Mouse (Mus musculus) lung, adult 10 weeks (tissue): ENCODE data around the gene AU021092. TPM values are rescaled to one million over a fixed set of nuclear protein-coding genes. Genes with fewer than 3 reads are reported as not detected.

Experiments
- polyA plus RNA-seq: library from polyadenylated mRNA; stranded (reverse); fragments of 350-450 nt; fragmentation: Illumina TruSeq; extraction: RNeasy Lipid Tissue Mini Kit (QIAGEN cat#74804); gene quantifications from one replicate; pipeline ENCODE4 v1.2.3, GENCODE M21; 2014; ENCODE audit warnings: low read depth, low replicate concordance; ENCODE audit not compliant: insufficient read depth

Gene AU021092
- 141 TPM for polyA plus RNA-seq

GRCm38 (mm10) chr16:5222140-5222539, at the start of gene AU021092:
Gene AU021092 (minus strand): TSS chr16:5222299.

GRCm38 (mm10) chr16:5255779-5256496, 33.8 kb upstream of the AU021092 start, which contains the start of gene Eef2kmt:
Gene Eef2kmt (minus strand): TSS chr16:5255983.

DNA sequence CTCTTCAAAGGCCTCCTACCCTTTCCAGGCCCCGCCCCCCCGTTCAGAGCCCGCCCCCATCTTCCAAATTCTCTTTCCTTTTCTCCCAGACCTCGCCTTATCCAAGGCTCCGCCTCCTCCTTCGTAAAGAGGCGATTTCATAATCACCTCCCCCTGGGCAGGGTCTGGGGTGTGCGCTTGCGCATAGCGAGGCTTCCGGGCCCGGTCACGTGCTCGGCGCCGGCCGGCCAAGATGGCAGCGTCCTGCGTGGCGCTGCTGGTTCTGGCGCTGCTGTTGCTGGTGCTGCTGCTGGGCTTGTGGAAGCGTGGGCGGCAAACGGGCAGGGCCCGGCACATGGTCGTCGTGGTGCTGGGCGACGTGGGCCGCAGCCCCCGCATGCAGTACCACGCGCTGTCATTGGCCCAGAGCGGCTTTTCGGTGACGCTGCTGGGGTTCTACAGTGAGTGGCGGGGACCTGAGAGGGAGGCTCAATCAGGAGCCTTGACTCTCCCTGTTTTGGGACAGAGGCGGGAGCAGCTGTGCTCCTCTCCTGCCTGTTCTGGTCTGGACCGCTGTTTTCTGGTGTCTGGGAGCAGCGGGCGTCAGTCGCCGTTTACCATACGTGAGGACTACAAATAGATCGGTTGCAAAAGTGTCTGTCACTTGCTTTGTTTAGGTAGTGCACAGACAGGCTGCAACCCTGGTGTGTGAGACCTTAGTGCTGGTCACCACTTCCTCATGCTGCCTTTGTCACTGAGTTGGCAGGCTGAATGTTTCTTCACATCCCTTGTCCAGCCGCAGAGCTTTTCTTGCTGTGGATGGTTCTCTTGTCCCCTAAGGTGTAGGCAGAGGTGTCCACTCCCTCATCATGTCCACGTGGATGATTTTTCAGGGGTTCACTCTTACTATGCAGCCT, 11.6 kb upstream of the AU021092 start, which contains the start of gene Alg1:
Alg1 (plus strand) TSS at position 204 of the 896 bp plus-strand sequence.

GRCm38 (mm10) chr16:5203668-5204433, 18.2 kb downstream of the AU021092 start, which contains the start of gene Nagpa:
Gene Nagpa (minus strand): TSS chr16:5204012.

Other genes with a start within 250 kb of the AU021092 start
- not detected for gene Sept12, start 224.4 kb downstream of the AU021092 start, polyA plus RNA-seq
- 90.9 TPM for gene Smim22, start 215.0 kb downstream of the AU021092 start, polyA plus RNA-seq
- 43.6 TPM for gene Rogdi, start 208.7 kb downstream of the AU021092 start, polyA plus RNA-seq
- 45.3 TPM for gene Glyr1, start 172.4 kb downstream of the AU021092 start, polyA plus RNA-seq
- gene Ubn1, start 172.2 kb downstream of the AU021092 start, polyA plus RNA-seq: 15.9 TPM
- 9.1 TPM for gene Ppl, start 89.9 kb downstream of the AU021092 start, polyA plus RNA-seq
- 0.61 TPM for gene Sec14l5, start 75.2 kb downstream of the AU021092 start, polyA plus RNA-seq
- gene Nagpa, start 18.3 kb downstream of the AU021092 start, polyA plus RNA-seq: 17.1 TPM
- gene Alg1, start 11.3 kb upstream of the AU021092 start, polyA plus RNA-seq: 33.7 TPM
- gene Eef2kmt, start 33.7 kb upstream of the AU021092 start, polyA plus RNA-seq: 15.4 TPM